Mouse (Mus musculus): ENCODE results near the gene Slc44a1.
A peak's percentile ranks its signal among the peaks of the same experiment; 100 is the strongest.

Slc44a1 gene

GRCm38 (mm10) chr4:53614576-53615225 lies 174.5 kb downstream of the Slc44a1 start:
- DNase-seq (ENCODE audit: low spot score in 2 of 2) = no peak

DNA sequence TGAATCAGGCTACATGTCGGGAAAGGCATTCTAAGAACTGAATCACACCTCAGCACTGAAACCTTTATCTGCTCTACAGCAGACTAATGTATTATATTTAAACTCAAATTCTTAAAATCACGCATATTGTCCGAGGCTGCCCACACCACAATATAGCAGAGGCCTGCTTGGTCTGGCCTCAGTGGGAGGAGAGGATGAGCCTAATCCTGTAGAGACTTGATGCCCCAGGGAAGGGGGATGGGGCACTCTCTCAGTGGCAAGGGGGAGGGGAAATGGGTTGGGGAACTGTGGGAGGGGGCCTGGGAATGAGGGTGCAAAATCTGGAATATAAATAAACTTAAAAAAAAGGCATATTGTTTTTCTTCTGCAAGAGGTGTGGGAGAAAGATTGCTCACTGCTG lies 177.8 kb downstream of the Slc44a1 start:
- no peak for DNase-seq (ENCODE audit: low spot score in 2 of 2)

DNA sequence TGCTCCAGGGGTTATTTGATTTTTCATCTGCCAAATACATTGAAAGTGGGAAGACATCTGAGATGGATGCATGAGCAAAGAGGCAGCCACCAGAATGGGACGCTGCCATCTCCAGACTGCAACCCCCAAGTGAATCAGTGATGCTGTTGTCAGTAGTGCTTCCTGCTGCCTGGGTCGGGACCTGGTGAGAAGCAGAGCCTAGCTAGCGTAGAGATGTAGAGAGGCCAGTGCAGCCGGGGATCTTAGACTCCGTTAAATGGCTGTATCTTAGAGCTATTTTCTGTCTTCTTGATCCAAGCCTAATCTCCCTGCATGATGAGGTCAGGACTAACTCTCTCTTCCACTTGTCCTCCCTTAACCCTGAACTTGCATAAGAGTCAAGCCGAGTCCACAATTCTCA lies 179.9 kb downstream of the Slc44a1 start:
- DNase-seq (ENCODE audit: low spot score in 2 of 2) = no peak

DNA sequence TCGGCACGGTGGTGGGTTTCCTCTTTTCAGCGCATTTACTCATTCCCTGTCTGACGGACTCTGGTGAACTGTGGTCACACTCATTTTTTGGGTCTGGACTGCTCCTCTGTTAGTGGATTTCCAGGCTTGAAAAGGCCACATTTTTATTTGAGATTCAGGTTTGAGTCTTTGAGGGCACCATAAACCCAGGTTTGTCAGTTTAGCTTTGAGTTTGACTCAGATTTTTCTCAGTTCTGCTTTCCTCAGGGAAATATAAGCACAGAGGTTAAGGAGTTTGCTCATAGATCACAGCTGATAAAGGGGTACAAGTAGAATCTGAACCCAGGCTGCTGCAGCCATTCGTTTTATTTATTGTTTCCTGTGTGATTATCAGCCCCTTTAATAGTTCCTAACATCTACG lies 180.9 kb downstream of the Slc44a1 start:
- DNase-seq (ENCODE audit: low spot score in 2 of 2) = no peak

DNA sequence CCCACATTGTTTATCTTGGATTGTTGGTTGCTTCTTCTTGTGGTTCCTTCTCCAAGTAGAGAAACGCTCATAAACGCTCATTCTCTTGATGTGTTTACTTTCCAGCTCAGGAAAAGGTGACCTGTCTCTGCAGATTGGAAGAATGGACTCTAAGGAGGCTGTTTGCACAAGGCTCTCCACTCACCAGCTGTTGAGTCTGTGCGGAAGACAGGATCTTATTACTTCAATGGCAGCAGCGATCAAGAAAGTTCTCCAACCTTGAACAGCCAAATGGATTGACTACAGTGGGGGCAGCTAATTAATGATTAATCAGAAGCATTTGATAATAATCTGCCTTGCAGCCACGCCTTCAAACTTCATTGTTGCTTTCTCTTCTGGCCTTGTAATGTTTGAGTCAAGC lies 181.3 kb downstream of the Slc44a1 start:
- DNase-seq (ENCODE audit: low spot score in 2 of 2) = no peak

DNA sequence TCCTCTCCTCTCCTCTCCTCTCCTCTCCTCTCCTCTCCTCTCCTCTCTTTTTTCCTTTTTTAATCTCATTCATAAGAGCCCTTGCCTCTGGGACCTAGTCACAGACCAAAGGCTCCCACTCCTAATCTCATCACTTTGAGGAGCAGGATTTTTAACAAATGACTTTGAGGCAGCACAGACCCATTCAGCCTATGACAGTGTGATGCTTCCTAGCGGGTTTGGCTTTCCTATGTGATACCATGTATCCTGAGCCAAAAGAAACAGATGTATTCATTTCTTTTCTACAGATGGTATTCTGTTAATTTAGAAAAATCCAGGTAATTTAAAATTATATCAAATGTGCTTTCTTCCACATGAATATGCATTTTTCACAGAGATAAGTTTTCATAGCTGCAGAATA lies 183.5 kb downstream of the Slc44a1 start:
- no peak for DNase-seq (ENCODE audit: low spot score in 2 of 2)

- no peak for DNase-seq (ENCODE audit: low spot score in 2 of 2)
Observed at GRCm38 (mm10) chr4:53624816-53625215, 184.6 kb downstream of the Slc44a1 start.

- no peak for DNase-seq (ENCODE audit: low spot score in 2 of 2)
Observed at GRCm38 (mm10) chr4:53625263-53625662, 185.1 kb downstream of the Slc44a1 start.

DNA sequence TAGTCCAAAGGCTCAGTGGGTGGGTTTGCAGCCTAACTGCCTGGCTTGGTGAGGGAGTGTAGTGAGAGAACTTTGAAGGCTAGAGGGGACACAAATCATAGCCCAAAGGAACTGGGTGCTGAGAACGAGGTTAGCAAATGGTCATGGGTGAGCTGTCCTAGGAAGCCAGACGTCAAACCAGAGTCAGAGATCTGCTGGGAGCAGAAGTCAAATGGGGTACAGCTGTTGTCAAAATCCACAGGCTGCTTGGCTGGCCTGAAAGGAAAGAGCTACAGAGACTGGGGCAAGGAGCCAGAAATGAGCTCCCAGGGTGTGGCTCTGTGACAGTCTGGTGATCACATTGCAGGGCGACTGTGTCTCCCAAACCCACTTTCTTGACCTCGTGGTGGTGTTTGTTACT lies 188.7 kb downstream of the Slc44a1 start:
- DNase-seq (ENCODE audit: low spot score in 2 of 2) = no peak

DNA sequence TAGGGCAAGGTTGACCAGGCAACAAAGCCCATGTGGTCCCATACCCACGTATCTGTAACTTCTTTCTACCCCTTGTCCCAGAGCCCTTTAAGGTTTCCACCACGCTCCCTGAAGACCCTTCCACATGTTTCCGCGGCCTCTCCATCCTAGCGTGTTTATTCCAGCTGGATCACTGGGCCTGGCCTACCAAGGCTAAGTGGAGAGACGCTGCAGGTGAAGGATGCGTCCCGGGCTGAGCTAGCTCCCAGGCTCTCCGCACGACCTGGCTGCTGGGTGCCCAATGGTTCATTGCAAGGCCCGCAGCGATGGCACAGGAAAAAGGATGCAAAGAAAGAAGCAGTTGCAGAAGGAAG lies 190.7 kb downstream of the Slc44a1 start:
- no peak for DNase-seq (ENCODE audit: low spot score in 2 of 2)

- DNase-seq (ENCODE audit: low spot score in 2 of 2) = peak; percentile 77 to 84
Observed at GRCm38 (mm10) chr4:53631316-53632010, 191.2 kb downstream of the Slc44a1 start, which contains the start of gene Fsd1l. Fsd1l (plus strand) TSS chr4:53631471.

GRCm38 (mm10) chr4:53632011-53632349 lies 191.8 kb downstream of the Slc44a1 start:
- DNase-seq (ENCODE audit: low spot score in 2 of 2) = no peak

DNA sequence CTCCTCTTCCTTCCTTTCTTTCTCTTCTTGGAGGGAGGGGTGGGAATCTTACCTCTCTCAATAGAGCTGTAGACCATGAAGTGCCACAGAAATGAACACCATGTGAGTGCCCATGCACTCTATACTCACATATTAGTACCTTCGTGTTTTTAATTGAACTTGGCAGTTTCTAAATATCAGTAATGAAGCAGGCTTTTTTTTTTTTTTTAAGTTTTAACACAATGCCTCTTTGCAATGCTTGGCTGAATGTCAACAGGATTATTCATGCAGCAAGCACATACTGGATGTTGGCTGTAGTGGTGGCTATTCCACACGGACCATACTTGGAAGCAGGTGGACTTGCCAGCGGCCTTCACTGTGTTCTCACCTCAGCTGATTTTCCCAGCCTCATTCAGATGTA lies 195.1 kb downstream of the Slc44a1 start:
- no peak for DNase-seq (ENCODE audit: low spot score in 2 of 2)

- DNase-seq (ENCODE audit: low spot score in 2 of 2) = no peak
Observed at GRCm38 (mm10) chr4:53637269-53637909, 197.2 kb downstream of the Slc44a1 start.

GRCm38 (mm10) chr4:53638549-53639123 lies 198.4 kb downstream of the Slc44a1 start:
- no peak for DNase-seq (ENCODE audit: low spot score in 2 of 2)

DNA sequence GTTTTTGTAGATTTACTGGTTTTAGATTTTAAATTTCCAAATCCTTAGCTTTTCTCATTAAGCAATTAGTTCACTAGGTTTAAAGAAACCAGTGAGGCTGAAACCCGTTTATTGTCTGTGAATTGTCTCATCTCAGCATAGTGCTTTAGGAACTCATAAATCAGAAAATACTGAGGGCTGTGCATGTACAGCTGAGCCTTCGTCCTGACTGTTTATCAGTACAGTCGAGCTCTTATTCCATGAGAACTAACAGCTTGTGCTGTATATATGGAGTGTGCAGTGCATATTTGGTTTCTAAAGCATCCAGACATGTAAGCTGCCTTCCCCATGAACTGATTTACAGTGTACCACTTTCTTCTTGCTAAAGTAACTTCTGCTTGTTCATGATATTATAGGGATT lies 217.8 kb downstream of the Slc44a1 start:
- DNase-seq (ENCODE audit: low spot score in 2 of 2) = no peak

DNA sequence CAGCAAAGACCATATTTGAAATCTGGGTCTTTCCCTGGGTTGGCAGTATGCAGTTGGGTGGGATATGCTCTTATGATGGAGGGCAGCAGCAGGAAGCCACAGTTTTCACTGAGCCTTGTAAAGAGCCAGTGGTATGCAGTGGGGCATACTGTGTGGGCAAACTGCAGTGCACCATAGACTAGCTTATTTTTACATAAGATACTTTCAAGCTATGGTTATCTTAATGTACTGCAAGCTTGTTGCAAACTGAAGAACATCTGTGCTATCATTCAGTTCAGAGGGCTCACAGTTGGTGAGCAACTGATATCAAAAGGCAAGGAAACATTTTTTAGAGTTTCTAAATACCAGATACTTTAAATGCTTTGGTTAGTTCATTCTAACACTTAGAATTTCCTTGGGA lies 220.5 kb downstream of the Slc44a1 start:
- no peak for DNase-seq (ENCODE audit: low spot score in 2 of 2)

Measured in frontal cortex, postnatal 36 days (tissue).